Mouse (Mus musculus): Measurements from ENCODE around the gene Tnr. TPM values are rescaled to one million over a fixed set of nuclear protein-coding genes. Genes with fewer than 3 reads are reported as not detected.
A peak's percentile ranks its signal among the peaks of the same experiment; 100 is the strongest.

Gene Tnr
- polyA plus RNA-seq, 1 experiment from 2014 or later: 7.4 TPM

DNA sequence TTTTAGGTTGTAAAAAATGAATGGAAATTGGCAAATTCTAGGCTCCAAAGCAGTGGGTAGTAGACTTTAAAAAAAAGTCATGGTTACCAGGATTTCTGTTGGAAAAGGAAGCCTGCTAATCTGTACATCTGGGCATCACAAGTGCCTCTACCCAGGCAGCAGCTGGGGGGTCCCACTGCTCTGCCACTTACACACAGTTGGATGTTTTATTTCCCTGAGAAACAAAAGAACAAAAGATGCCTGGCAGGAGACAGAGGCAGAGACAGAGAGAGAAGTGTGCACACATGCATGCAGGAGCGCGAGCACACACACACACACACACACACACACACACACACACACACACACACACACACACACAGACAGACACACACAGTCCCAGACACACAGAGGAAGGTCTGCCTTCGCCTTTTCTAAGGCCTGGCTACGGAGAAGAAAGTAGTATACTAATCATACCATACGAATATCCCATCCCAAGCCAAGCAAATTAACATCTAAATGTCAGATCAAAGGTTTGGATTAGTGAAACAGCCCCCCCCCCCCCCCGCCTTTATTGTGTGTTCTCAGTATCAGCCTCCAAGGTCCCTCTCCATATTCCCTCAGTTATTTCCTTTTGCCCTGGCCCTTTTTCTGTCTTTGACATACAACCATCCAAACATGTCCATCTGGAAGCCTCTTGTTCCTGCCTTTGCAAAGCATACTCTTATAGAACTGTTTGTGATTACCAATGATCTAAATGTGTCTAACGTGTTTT, 378.0 kb downstream of the Tnr start:
- Histone ChIP-seq H3K27me3 (replicated peaks; ENCODE audit: control insufficient read depth, insufficient read depth, low read length) (no peaks in the 10 kb centered on the region), H3K4me1 (replicated peaks; ENCODE audit: control insufficient read depth, insufficient read depth, low read length) (peaks cover 3% of the 10 kb centered on the region; the same call in 1 of the 2 replicates), H3K4me3 (replicated peaks; ENCODE audit: low read length) (no peak overlapping the region), H3K4me2 (ENCODE audit: low read length) (no peak overlapping the region), H3K9ac (replicated peaks; ENCODE audit: low read depth, low read length) (no peak overlapping the region), H3K9me3 (ENCODE audit: control insufficient read depth, low read length) (no peaks in the 10 kb centered on the region), H3K36me3 (ENCODE audit: control insufficient read depth, insufficient read depth) (no peaks in the 10 kb centered on the region), H3K27ac (ENCODE audit: low read length) (no peak overlapping the region)
- peak; percentile 78 for ATAC-seq
- 29% methylated on average over 7 of the region's 7 CpGs for WGBS

DNA sequence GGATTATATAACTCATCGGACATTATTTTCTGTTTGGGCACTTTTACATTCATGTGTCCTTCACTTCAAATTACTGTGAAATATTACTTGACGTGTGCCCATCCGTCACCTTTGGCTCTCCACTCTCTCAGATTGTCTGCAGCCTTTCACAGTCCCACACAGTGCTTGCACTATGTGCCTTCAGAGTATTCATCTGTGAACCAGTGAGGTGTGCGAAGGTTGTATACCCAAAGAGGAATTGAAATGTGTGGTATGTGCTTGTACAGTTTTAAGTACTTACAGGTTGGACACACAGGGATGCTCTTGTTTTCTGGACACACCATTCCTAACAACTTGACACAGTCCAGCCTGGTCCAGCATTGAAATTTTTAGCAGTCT, 378.5 kb downstream of the Tnr start:
- H3K36me3 ChIP-seq (ENCODE audit: control insufficient read depth, insufficient read depth): no peaks in the 10 kb centered on the region
- no peak overlapping the region for H3K27ac ChIP-seq (ENCODE audit: low read length)
- 80% methylated on average over 4 of the region's 4 CpGs for WGBS
- H3K27me3 ChIP-seq (replicated peaks; ENCODE audit: control insufficient read depth, insufficient read depth, low read length): no peaks in the 10 kb centered on the region
- H3K9ac ChIP-seq (replicated peaks; ENCODE audit: low read depth, low read length): no peak overlapping the region
- ATAC-seq: no peak
- no peak overlapping the region for H3K4me3 ChIP-seq (replicated peaks; ENCODE audit: low read length)
- H3K4me2 ChIP-seq (ENCODE audit: low read length): no peak overlapping the region
- no peaks in the 10 kb centered on the region for H3K9me3 ChIP-seq (ENCODE audit: control insufficient read depth, low read length)
- peaks cover 3% of the 10 kb centered on the region; the same call in 1 of the 2 replicates for H3K4me1 ChIP-seq (replicated peaks; ENCODE audit: control insufficient read depth, insufficient read depth, low read length)

DNA sequence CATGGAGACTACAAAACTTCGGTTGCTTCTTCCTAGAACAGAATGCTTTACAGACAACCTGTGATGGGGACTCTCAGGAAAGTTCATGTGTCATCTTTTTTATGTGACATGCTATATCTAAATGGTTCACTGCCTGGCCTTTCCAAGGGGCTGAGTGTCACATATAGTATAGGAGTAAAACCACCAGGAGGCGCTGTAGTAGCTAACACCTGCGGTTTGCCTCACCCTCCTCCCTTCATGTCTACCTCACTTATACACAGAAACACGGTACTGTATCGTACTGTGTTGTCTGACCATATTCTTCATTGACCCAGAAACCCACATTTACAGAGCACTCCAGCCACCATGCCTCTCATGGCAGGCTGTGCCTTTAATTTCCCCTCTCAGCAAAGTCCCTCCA, 387.4 kb downstream of the Tnr start:
- Histone ChIP-seq H3K27ac (ENCODE audit: low read length) (no peak overlapping the region), H3K36me3 (ENCODE audit: control insufficient read depth, insufficient read depth) (no peaks in the 10 kb centered on the region), H3K27me3 (replicated peaks; ENCODE audit: control insufficient read depth, insufficient read depth, low read length) (no peaks in the 10 kb centered on the region), H3K4me3 (replicated peaks; ENCODE audit: low read length) (no peak overlapping the region), H3K9ac (replicated peaks; ENCODE audit: low read depth, low read length) (no peak overlapping the region), H3K9me3 (ENCODE audit: control insufficient read depth, low read length) (no peaks in the 10 kb centered on the region), H3K4me2 (ENCODE audit: low read length) (no peak overlapping the region), H3K4me1 (replicated peaks; ENCODE audit: control insufficient read depth, insufficient read depth, low read length) (peaks cover 4% of the 10 kb centered on the region)
- ATAC-seq: no peak
- 36% methylated on average over 5 of the region's 5 CpGs for WGBS

DNA sequence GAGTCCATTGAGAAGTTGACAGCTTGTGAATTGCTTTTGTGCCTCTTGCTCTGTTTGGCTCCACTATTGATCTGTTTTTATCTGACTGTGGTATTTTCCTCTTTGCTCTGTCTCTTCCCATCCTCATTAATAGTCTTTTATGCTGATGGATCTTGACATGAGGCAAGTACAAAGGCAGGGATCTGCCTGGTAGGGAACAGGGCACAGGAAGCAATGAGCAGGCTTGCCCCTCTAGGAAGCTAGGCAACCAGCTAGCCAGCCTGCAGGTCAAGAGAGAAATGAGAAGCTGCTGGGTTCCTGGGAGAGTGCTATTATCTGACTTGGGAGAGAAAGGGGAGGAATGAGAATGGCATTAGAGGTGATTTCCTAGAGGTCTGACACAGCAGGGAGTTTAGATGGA, 391.2 kb downstream of the Tnr start:
- H3K27me3 ChIP-seq (replicated peaks; ENCODE audit: control insufficient read depth, insufficient read depth, low read length): no peaks in the 10 kb centered on the region
- no peak for ATAC-seq
- no peak overlapping the region for H3K4me3 ChIP-seq (replicated peaks; ENCODE audit: low read length)
- peaks cover 4% of the 10 kb centered on the region for H3K4me1 ChIP-seq (replicated peaks; ENCODE audit: control insufficient read depth, insufficient read depth, low read length)
- no peaks in the 10 kb centered on the region for H3K9me3 ChIP-seq (ENCODE audit: control insufficient read depth, low read length)
- H3K36me3 ChIP-seq (ENCODE audit: control insufficient read depth, insufficient read depth): no peaks in the 10 kb centered on the region
- no peak overlapping the region for H3K4me2 ChIP-seq (ENCODE audit: low read length)
- no peak overlapping the region for H3K9ac ChIP-seq (replicated peaks; ENCODE audit: low read depth, low read length)
- H3K27ac ChIP-seq (ENCODE audit: low read length): peak overlapping the region; percentile 72

DNA sequence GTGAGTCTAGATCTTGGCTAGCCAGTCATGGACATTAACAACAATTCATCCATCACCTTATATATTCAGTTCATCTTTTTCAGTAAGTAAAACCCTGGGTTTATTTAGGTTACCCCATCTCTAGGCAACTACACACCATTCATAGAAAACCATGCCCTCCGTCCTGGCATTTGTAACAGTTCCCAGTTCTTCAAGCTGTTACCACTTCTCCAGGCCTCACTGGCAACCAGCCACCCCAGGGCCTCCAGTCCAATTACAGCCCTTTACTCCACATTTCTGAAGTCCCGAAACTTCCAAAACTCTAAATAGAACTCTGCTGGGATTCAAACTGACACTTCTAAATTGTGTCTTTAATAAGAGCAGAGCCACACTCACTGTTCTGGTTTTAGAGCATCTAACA, 397.0 kb downstream of the Tnr start:
- Histone ChIP-seq H3K27ac (ENCODE audit: low read length) (no peak overlapping the region), H3K9ac (replicated peaks; ENCODE audit: low read depth, low read length) (no peak overlapping the region), H3K4me3 (replicated peaks; ENCODE audit: low read length) (no peak overlapping the region), H3K4me2 (ENCODE audit: low read length) (no peak overlapping the region), H3K4me1 (replicated peaks; ENCODE audit: control insufficient read depth, insufficient read depth, low read length) (no peaks in the 10 kb centered on the region), H3K27me3 (replicated peaks; ENCODE audit: control insufficient read depth, insufficient read depth, low read length) (no peaks in the 10 kb centered on the region), H3K36me3 (ENCODE audit: control insufficient read depth, insufficient read depth) (no peaks in the 10 kb centered on the region), H3K9me3 (ENCODE audit: control insufficient read depth, low read length) (no peaks in the 10 kb centered on the region)
- WGBS: 62% methylated on average over 2 of the region's 2 CpGs
- no peak for ATAC-seq

DNA sequence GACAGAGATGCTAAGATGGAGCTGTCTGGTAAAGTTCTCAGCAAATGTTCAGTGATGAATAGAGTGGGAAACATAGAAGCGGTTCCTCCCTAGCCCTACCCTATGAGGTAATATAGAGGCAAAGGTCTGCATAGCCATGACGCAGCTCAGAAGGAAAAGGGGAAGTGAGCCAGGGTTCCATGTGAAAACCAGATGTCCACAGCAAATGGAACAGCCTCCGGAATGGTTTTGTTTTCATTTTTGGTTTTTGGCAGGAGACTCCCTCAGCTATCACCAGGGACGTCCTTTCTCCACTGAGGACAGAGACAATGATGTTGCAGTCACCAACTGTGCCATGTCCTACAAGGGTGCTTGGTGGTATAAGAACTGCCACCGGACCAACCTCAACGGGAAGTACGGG, 399.4 kb downstream of the Tnr start:
- 90% methylated on average over 7 of the region's 7 CpGs for WGBS
- Histone ChIP-seq H3K36me3 (ENCODE audit: control insufficient read depth, insufficient read depth) (no peaks in the 10 kb centered on the region), H3K4me2 (ENCODE audit: low read length) (no peak overlapping the region), H3K27ac (ENCODE audit: low read length) (no peak overlapping the region), H3K27me3 (replicated peaks; ENCODE audit: control insufficient read depth, insufficient read depth, low read length) (no peaks in the 10 kb centered on the region), H3K9ac (replicated peaks; ENCODE audit: low read depth, low read length) (no peak overlapping the region), H3K4me1 (replicated peaks; ENCODE audit: control insufficient read depth, insufficient read depth, low read length) (no peaks in the 10 kb centered on the region), H3K9me3 (ENCODE audit: control insufficient read depth, low read length) (no peaks in the 10 kb centered on the region), H3K4me3 (replicated peaks; ENCODE audit: low read length) (no peak overlapping the region)
- no peak for ATAC-seq

DNA sequence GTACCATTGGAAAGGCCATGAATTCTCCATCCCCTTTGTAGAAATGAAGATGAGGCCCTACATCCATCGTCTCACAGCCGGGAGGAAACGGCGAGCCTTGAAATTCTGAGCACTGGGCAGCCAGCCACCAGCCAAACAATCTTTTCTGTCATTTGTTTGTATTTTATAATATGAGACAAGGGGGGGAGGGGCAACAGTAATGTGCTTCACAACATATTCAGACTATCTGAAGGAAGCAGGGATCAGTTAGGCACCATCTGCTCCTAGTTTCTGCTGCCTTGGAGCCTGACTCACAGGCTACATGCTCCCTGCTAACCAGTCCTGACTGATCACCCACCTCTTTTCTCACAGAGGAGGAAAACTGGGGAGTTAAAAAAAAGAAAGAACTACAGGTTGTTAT, 400.5 kb downstream of the Tnr start:
- no peak overlapping the region for H3K4me3 ChIP-seq (replicated peaks; ENCODE audit: low read length)
- 79% methylated on average over 4 of the region's 4 CpGs for WGBS

DNA sequence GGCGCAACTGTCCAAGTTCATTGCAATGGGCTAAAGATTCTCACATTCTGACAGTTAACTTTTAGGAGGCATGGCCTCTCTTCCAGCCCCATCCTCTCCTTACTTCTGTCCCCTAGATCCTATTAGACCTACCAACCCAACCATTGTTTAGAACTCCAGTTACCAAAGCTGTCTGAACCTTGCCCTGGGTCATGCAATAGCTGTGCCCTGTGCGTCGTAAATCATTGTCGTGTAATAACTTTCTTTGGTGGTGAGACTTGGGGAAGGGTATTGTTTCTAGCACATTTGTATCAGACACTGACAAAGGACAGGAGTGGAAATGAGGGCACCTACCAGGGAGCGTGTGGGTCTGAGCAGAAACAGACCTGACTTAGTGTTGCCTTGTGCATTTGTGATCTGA, 401.1 kb downstream of the Tnr start:
- WGBS: 94% methylated on average over 5 of the region's 5 CpGs
- ATAC-seq: no peak

More for the DNA sequence above, 400.5 kb downstream of the Tnr start:
- H3K9me3 ChIP-seq (ENCODE audit: control insufficient read depth, low read length): no peaks in the 10 kb centered on the region
- no peaks in the 10 kb centered on the region for H3K4me1 ChIP-seq (replicated peaks; ENCODE audit: control insufficient read depth, insufficient read depth, low read length)
- H3K36me3 ChIP-seq (ENCODE audit: control insufficient read depth, insufficient read depth): no peaks in the 10 kb centered on the region
- no peak for ATAC-seq
- no peaks in the 10 kb centered on the region for H3K27me3 ChIP-seq (replicated peaks; ENCODE audit: control insufficient read depth, insufficient read depth, low read length)
- H3K27ac ChIP-seq (ENCODE audit: low read length): no peak overlapping the region
- H3K9ac ChIP-seq (replicated peaks; ENCODE audit: low read depth, low read length): no peak overlapping the region
- no peak overlapping the region for H3K4me2 ChIP-seq (ENCODE audit: low read length)

DNA sequence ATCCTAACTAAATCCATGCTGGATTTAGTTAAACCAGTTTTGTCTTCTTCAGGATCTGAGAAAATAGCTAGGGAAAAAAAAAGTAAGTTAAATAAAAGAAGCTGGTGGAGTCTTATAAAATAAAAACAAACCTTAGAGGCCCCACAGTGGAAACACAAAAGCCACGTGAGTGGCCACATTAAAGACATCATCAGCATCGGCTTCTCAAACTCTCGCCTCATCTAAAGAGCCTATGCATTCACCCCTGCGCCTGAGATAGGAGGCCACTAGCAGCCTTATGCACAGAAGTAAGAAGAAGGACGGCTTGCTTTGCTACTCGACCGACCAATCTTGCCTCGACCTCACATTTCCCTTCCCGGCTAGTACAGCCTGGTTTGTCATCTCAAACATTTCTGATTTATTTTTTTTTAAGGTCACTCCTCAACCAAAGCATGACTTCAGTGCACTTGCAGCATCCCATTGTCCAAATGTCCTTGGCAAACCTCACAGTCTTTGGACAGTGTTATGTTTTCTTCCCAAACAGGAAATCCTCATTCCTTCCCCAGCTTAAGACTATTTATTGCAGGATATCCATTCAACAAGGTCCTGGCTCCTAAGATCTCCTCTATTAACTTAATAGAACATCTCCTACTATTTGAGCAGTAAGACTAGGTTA, 405.2 kb downstream of the Tnr start:
- H3K4me2 ChIP-seq (ENCODE audit: low read length): no peak overlapping the region
- H3K27ac ChIP-seq (ENCODE audit: low read length): no peak overlapping the region
- no peaks in the 10 kb centered on the region for H3K27me3 ChIP-seq (replicated peaks; ENCODE audit: control insufficient read depth, insufficient read depth, low read length)
- 86% methylated on average over 9 of the region's 9 CpGs for WGBS
- no peak for ATAC-seq
- H3K9ac ChIP-seq (replicated peaks; ENCODE audit: low read depth, low read length): no peak overlapping the region
- H3K4me1 ChIP-seq (replicated peaks; ENCODE audit: control insufficient read depth, insufficient read depth, low read length): no peaks in the 10 kb centered on the region
- no peaks in the 10 kb centered on the region for H3K9me3 ChIP-seq (ENCODE audit: control insufficient read depth, low read length)
- H3K36me3 ChIP-seq (ENCODE audit: control insufficient read depth, insufficient read depth): no peaks in the 10 kb centered on the region
- no peak overlapping the region for H3K4me3 ChIP-seq (replicated peaks; ENCODE audit: low read length)

More for the DNA sequence above, 401.1 kb downstream of the Tnr start:
- H3K4me2 ChIP-seq (ENCODE audit: low read length): no peak overlapping the region
- no peak overlapping the region for H3K4me3 ChIP-seq (replicated peaks; ENCODE audit: low read length)
- no peak overlapping the region for H3K27ac ChIP-seq (ENCODE audit: low read length)
- H3K27me3 ChIP-seq (replicated peaks; ENCODE audit: control insufficient read depth, insufficient read depth, low read length): no peaks in the 10 kb centered on the region
- H3K36me3 ChIP-seq (ENCODE audit: control insufficient read depth, insufficient read depth): no peaks in the 10 kb centered on the region
- H3K9ac ChIP-seq (replicated peaks; ENCODE audit: low read depth, low read length): no peak overlapping the region
- H3K9me3 ChIP-seq (ENCODE audit: control insufficient read depth, low read length): no peaks in the 10 kb centered on the region
- H3K4me1 ChIP-seq (replicated peaks; ENCODE audit: control insufficient read depth, insufficient read depth, low read length): no peaks in the 10 kb centered on the region
